Mouse (Mus musculus) liver, embryonic 15.5 days (tissue): ENCODE measurements around the gene Rab6b. TPM values are rescaled to one million over a fixed set of nuclear protein-coding genes. Genes with fewer than 3 reads are reported as not detected.

ENCODE experiments used
- ATAC-seq: fragments of 200-750 bp; cut with Nextera tagmentation; 2 replicates; pipeline ENCODE4 v1.8.0; 2017; ENCODE audit warnings: moderate number of reproducible peaks, mild to moderate bottlenecking, moderate library complexity; ENCODE audit not compliant: insufficient read depth
- H3K27ac ChIP-seq: fragments of 300-500 bp; sonication (generic); replicated peaks from 2 replicates; pipeline ENCODE4 v1.5.1; 2015; ENCODE audit warnings: mild to moderate bottlenecking, inconsistent platforms
- H3K27me3 ChIP-seq: fragments of 300-500 bp; sonication (generic); 2 replicates; pipeline ENCODE4 v1.6.1; 2015; ENCODE audit warnings: mild to moderate bottlenecking, inconsistent platforms
- H3K36me3 ChIP-seq: fragments of 300-500 bp; sonication (generic); replicated peaks from 2 replicates; pipeline ENCODE4 v1.6.1; 2015; ENCODE audit warnings: moderate library complexity, mild to moderate bottlenecking, inconsistent platforms
- H3K4me1 ChIP-seq: fragments of 300-500 bp; sonication (generic); replicated peaks from 2 replicates; pipeline ENCODE4 v1.6.1; 2015; ENCODE audit warnings: inconsistent platforms
- H3K4me2 ChIP-seq: fragments of 300-500 bp; sonication (generic); 2 replicates; pipeline ENCODE4 v1.6.1; 2015; ENCODE audit warnings: moderate library complexity, mild to moderate bottlenecking, inconsistent platforms
- H3K4me3 ChIP-seq: fragments of 300-500 bp; sonication (generic); replicated peaks from 2 replicates; pipeline ENCODE4 v1.5.1; 2015; ENCODE audit warnings: mild to moderate bottlenecking, inconsistent platforms
- H3K9ac ChIP-seq: fragments of 300-500 bp; sonication (generic); 2 replicates; pipeline ENCODE4 v1.6.1; 2015; ENCODE audit warnings: moderate library complexity, mild to moderate bottlenecking, inconsistent platforms
- H3K9me3 ChIP-seq: fragments of 300-500 bp; sonication (generic); replicated peaks from 2 replicates; pipeline ENCODE4 v1.6.1; 2016; ENCODE audit warnings: inconsistent platforms
- WGBS: fragments of 180-500 bp; shearing (Covaris S2); methylation state at CpG from one replicate; pipeline ENCODE4 v1.1.7; 2015; ENCODE audit warnings: mixed read lengths; ENCODE audit not compliant: insufficient replicate concordance; 5-methylcytosine and 5-hydroxymethylcytosine counted together
- polyA plus RNA-seq: library from polyadenylated mRNA; unstranded; fragments of >200 nt; fragmentation: Nextera tagmentation; extraction: Ambion mirVana; gene quantifications from 2 replicates; pipeline ENCODE4 v1.2.1, GENCODE M21; 2015

The Rab6b gene
- polyA plus RNA-seq, 1 experiment from 2014 or later: 0.18 TPM

GRCm38 (mm10) chr9:103080211-103080610 is 31.4 kb upstream of the Rab6b start:
- H3K4me2 ChIP-seq: no peak overlapping the region
- H3K27ac ChIP-seq: no peak overlapping the region
- no peaks in the 10 kb centered on the region for H3K27me3 ChIP-seq
- no peaks in the 10 kb centered on the region for H3K4me1 ChIP-seq
- WGBS: 72% methylated on average over 3 of the region's 3 CpGs
- H3K9ac ChIP-seq: no peak overlapping the region
- no peak overlapping the region for H3K4me3 ChIP-seq
- ATAC-seq: no peak
- 0 out of 2 replicates have a peak, but pooled peaks cover 3% of the 10 kb centered on the region for H3K36me3 ChIP-seq
- no peaks in the 10 kb centered on the region for H3K9me3 ChIP-seq

GRCm38 (mm10) chr9:103082246-103082975 is 29.2 kb upstream of the Rab6b start:
- H3K4me1 ChIP-seq: no peaks in the 10 kb centered on the region
- H3K9ac ChIP-seq: no peak overlapping the region
- H3K4me3 ChIP-seq: no peak overlapping the region
- no peak overlapping the region for H3K4me2 ChIP-seq
- H3K27ac ChIP-seq: no peak overlapping the region
- ATAC-seq: no peak
- no peaks in the 10 kb centered on the region for H3K9me3 ChIP-seq
- no peaks in the 10 kb centered on the region for H3K27me3 ChIP-seq
- 0 out of 2 replicates have a peak, but pooled peaks cover 3% of the 10 kb centered on the region for H3K36me3 ChIP-seq
- 46% methylated on average over 8 of the region's 8 CpGs for WGBS

GRCm38 (mm10) chr9:103083405-103083804 is 28.2 kb upstream of the Rab6b start:
- no peaks in the 10 kb centered on the region for H3K4me1 ChIP-seq
- 50% methylated on average over 3 of the region's 3 CpGs for WGBS

GRCm38 (mm10) chr9:103086736-103087135 is 24.9 kb upstream of the Rab6b start:
- 72% methylated on average over 6 of the region's 6 CpGs for WGBS
- no peaks in the 10 kb centered on the region for H3K36me3 ChIP-seq
- H3K4me1 ChIP-seq: peaks cover 16% of the 10 kb centered on the region
- H3K27me3 ChIP-seq: no peaks in the 10 kb centered on the region; the same call in 1 of the 2 replicates
- H3K4me2 ChIP-seq: no peak overlapping the region
- H3K9ac ChIP-seq: no peak overlapping the region
- H3K4me3 ChIP-seq: no peak overlapping the region
- H3K9me3 ChIP-seq: no peaks in the 10 kb centered on the region
- H3K27ac ChIP-seq: no peak overlapping the region
- no peak for ATAC-seq

More at GRCm38 (mm10) chr9:103083405-103083804, 28.2 kb upstream of the Rab6b start:
- H3K9me3 ChIP-seq: no peaks in the 10 kb centered on the region
- no peak overlapping the region for H3K27ac ChIP-seq
- H3K4me3 ChIP-seq: no peak overlapping the region
- H3K4me2 ChIP-seq: no peak overlapping the region
- H3K36me3 ChIP-seq: 0 out of 2 replicates have a peak, but pooled peaks cover 3% of the 10 kb centered on the region
- no peak for ATAC-seq
- no peaks in the 10 kb centered on the region for H3K27me3 ChIP-seq
- H3K9ac ChIP-seq: no peak overlapping the region

GRCm38 (mm10) chr9:103087301-103087700 is 24.3 kb upstream of the Rab6b start:
- Histone ChIP-seq H3K27ac (no peak overlapping the region), H3K9ac (no peak overlapping the region), H3K36me3 (no peaks in the 10 kb centered on the region), H3K4me1 (peaks cover 21% of the 10 kb centered on the region), H3K27me3 (no peaks in the 10 kb centered on the region; the same call in 1 of the 2 replicates), H3K4me2 (no peak overlapping the region), H3K9me3 (no peaks in the 10 kb centered on the region), H3K4me3 (no peak overlapping the region)
- no peak for ATAC-seq
- 62% methylated on average over 8 of the region's 8 CpGs for WGBS

GRCm38 (mm10) chr9:103088661-103089060 is 22.9 kb upstream of the Rab6b start:
- ATAC-seq: no peak
- Histone ChIP-seq H3K4me1 (peaks cover 25% of the 10 kb centered on the region), H3K4me2 (no peak overlapping the region), H3K9ac (no peak overlapping the region), H3K27me3 (no peaks in the 10 kb centered on the region; the same call in none of the 2 replicates), H3K9me3 (no peaks in the 10 kb centered on the region), H3K27ac (no peak overlapping the region), H3K36me3 (no peaks in the 10 kb centered on the region), H3K4me3 (no peak overlapping the region)
- 49% methylated on average over 2 of the region's 2 CpGs for WGBS

GRCm38 (mm10) chr9:103090116-103090875 is 21.3 kb upstream of the Rab6b start:
- 34% methylated on average over 9 of the region's 9 CpGs for WGBS
- Histone ChIP-seq H3K9ac (no peak overlapping the region), H3K9me3 (no peaks in the 10 kb centered on the region), H3K27ac (peak overlapping the region; percentile 38), H3K4me3 (no peak overlapping the region), H3K4me1 (peaks cover 25% of the 10 kb centered on the region), H3K27me3 (no peaks in the 10 kb centered on the region; the same call in none of the 2 replicates), H3K4me2 (peak overlapping the region; percentile 31), H3K36me3 (no peaks in the 10 kb centered on the region)
- ATAC-seq: peak; percentile 68

GRCm38 (mm10) chr9:103091039-103091883 is 20.3 kb upstream of the Rab6b start:
- H3K36me3 ChIP-seq: no peaks in the 10 kb centered on the region
- H3K27ac ChIP-seq: 0 out of 2 replicates have a peak overlapping the region, but pooled peaks have one; percentile 38
- H3K27me3 ChIP-seq: no peaks in the 10 kb centered on the region; the same call in none of the 2 replicates
- no peak for ATAC-seq
- H3K4me3 ChIP-seq: no peak overlapping the region
- no peak overlapping the region for H3K9ac ChIP-seq
- H3K9me3 ChIP-seq: no peaks in the 10 kb centered on the region
- WGBS: 53% methylated on average over 16 of the region's 16 CpGs
- peaks cover 25% of the 10 kb centered on the region for H3K4me1 ChIP-seq
- no peak overlapping the region for H3K4me2 ChIP-seq

GRCm38 (mm10) chr9:103092248-103092647 is 19.3 kb upstream of the Rab6b start:
- WGBS: 1% methylated on average over 19 of the region's 19 CpGs
- Histone ChIP-seq H3K4me3 (peak overlapping the region; percentile 36), H3K4me2 (peak overlapping the region; percentile 71), H3K27ac (no peak overlapping the region), H3K36me3 (no peaks in the 10 kb centered on the region), H3K27me3 (no peaks in the 10 kb centered on the region; the same call in none of the 2 replicates), H3K9me3 (no peaks in the 10 kb centered on the region), H3K9ac (no peak overlapping the region), H3K4me1 (peaks cover 25% of the 10 kb centered on the region)
- ATAC-seq: peak; percentile 37; the same call in 1 of the 2 replicates

- Histone ChIP-seq H3K27me3 (no peaks in the 10 kb centered on the region; the same call in none of the 2 replicates), H3K27ac (no peak overlapping the region), H3K4me2 (no peak overlapping the region), H3K36me3 (no peaks in the 10 kb centered on the region), H3K9ac (no peak overlapping the region), H3K4me1 (peaks cover 25% of the 10 kb centered on the region), H3K9me3 (no peaks in the 10 kb centered on the region), H3K4me3 (no peak overlapping the region)
- WGBS: 57% methylated on average over 3 of the region's 3 CpGs
- ATAC-seq: no peak
These were observed 17.9 kb upstream of the Rab6b start for GRCm38 (mm10) chr9:103093681-103094080.
